Mouse (Mus musculus) neural tube, embryonic 14.5 days (tissue): ENCODE measurements at regions not wholly inside any gene's neighbourhood (a gene's known extent, or its start where the extent isn't known, plus 50 kb on each side); places are given as distances from the start of the nearest gene placed in this dataset.

Experiments
- ATAC-seq: fragments of 200-750 bp; cut with Nextera tagmentation; 2 replicates; pipeline ENCODE4 v1.8.0; 2017; ENCODE audit warnings: low read depth, mild to moderate bottlenecking, moderate TSS enrichment, moderate library complexity
- H3K27ac ChIP-seq: fragments of 300-500 bp; sonication (generic); 2 replicates; pipeline ENCODE4 v1.5.1; 2014; ENCODE audit warnings: low read depth, mild to moderate bottlenecking, control low read depth, low read length, moderate library complexity, mixed read lengths
- H3K27me3 ChIP-seq: fragments of 300-500 bp; sonication (generic); 2 replicates; pipeline ENCODE4 v1.6.1; 2014; ENCODE audit warnings: low read length; ENCODE audit not compliant: control insufficient read depth, insufficient read depth
- H3K36me3 ChIP-seq: fragments of 300-500 bp; sonication (generic); 2 replicates; pipeline ENCODE4 v1.6.1; 2014; ENCODE audit warnings: low read length, mixed read lengths; ENCODE audit not compliant: control insufficient read depth, insufficient read depth
- H3K4me1 ChIP-seq: fragments of 300-500 bp; sonication (generic); 2 replicates; pipeline ENCODE4 v1.6.1; 2014; ENCODE audit warnings: low read length; ENCODE audit not compliant: control insufficient read depth, insufficient read depth
- H3K4me2 ChIP-seq: fragments of 300-500 bp; sonication (generic); 2 replicates; pipeline ENCODE4 v1.6.1; 2014; ENCODE audit warnings: mild to moderate bottlenecking, low read depth, low read length, control low read depth
- H3K4me3 ChIP-seq: fragments of 300-500 bp; sonication (generic); 2 replicates; pipeline ENCODE4 v1.5.1; 2014; ENCODE audit warnings: low read depth, low read length, control low read depth, mixed read lengths
- H3K9ac ChIP-seq: fragments of 300-500 bp; sonication (generic); replicated peaks from 2 replicates; pipeline ENCODE4 v1.6.1; 2014; ENCODE audit warnings: low read depth, mild to moderate bottlenecking, control low read depth, low read length, mixed read lengths
- H3K9me3 ChIP-seq: fragments of 300-500 bp; sonication (generic); 2 replicates; pipeline ENCODE4 v1.6.1; 2016; ENCODE audit warnings: low read length; ENCODE audit not compliant: control insufficient read depth
- WGBS: fragments of 180-500 bp; shearing (Covaris S2); extraction: QIAGEN DNeasy Blood & Tissue Kit; methylation state at CpG from one replicate; pipeline ENCODE4 v1.1.7; 2014; 5-methylcytosine and 5-hydroxymethylcytosine counted together

- Histone ChIP-seq H3K9me3 (no peaks in the 10 kb centered on the region), H3K4me3 (no peak overlapping the region), H3K27ac (no peak overlapping the region), H3K36me3 (no peaks in the 10 kb centered on the region), H3K27me3 (no peaks in the 10 kb centered on the region), H3K4me2 (no peak overlapping the region), H3K4me1 (0 out of 2 replicates have a peak, but pooled peaks cover 2% of the 10 kb centered on the region), H3K9ac (no peak overlapping the region)
- no peak for ATAC-seq
- WGBS: 30% methylated on average over 5 of the region's 5 CpGs
Measured at GRCm38 (mm10) chr2:61455902-61456301, 122.5 kb upstream of the Tank start.

GRCm38 (mm10) chr2:61454729-61455128 lies 123.7 kb upstream of the Tank start:
- H3K9ac ChIP-seq: no peak overlapping the region; the same call in 1 of the 2 replicates
- 0 out of 2 replicates have a peak, but pooled peaks cover 2% of the 10 kb centered on the region for H3K4me1 ChIP-seq
- ATAC-seq: peak; percentile 77
- no peak overlapping the region for H3K27ac ChIP-seq
- WGBS: 24% methylated on average over 9 of the region's 9 CpGs
- H3K36me3 ChIP-seq: no peaks in the 10 kb centered on the region
- H3K4me3 ChIP-seq: no peak overlapping the region
- H3K4me2 ChIP-seq: no peak overlapping the region
- no peaks in the 10 kb centered on the region for H3K9me3 ChIP-seq
- no peaks in the 10 kb centered on the region for H3K27me3 ChIP-seq

GRCm38 (mm10) chr2:61454311-61454728 lies 124.1 kb upstream of the Tank start:
- H3K27ac ChIP-seq: peak overlapping the region; percentile 55; the same call in 1 of the 2 replicates
- no peaks in the 10 kb centered on the region for H3K9me3 ChIP-seq

GRCm38 (mm10) chr2:61453490-61454281 lies 124.7 kb upstream of the Tank start:
- ATAC-seq: peak; percentile 78
- Histone ChIP-seq H3K27ac (peak overlapping the region; percentile 55), H3K4me2 (peak overlapping the region; percentile 42), H3K4me3 (peak overlapping the region; percentile 27), H3K36me3 (no peaks in the 10 kb centered on the region), H3K9me3 (no peaks in the 10 kb centered on the region), H3K4me1 (0 out of 2 replicates have a peak, but pooled peaks cover 2% of the 10 kb centered on the region), H3K9ac (peak overlapping the region; percentile 37), H3K27me3 (no peaks in the 10 kb centered on the region)
- WGBS: 32% methylated on average over 14 of the region's 14 CpGs

More at GRCm38 (mm10) chr2:61454311-61454728, 124.1 kb upstream of the Tank start:
- under 1% methylated on average over 12 of the region's 12 CpGs for WGBS
- Histone ChIP-seq H3K4me3 (peak overlapping the region; percentile 27), H3K4me2 (peak overlapping the region; percentile 42), H3K4me1 (0 out of 2 replicates have a peak, but pooled peaks cover 2% of the 10 kb centered on the region), H3K27me3 (no peaks in the 10 kb centered on the region), H3K36me3 (no peaks in the 10 kb centered on the region), H3K9ac (peak overlapping the region; percentile 37)
- peak; percentile 90 for ATAC-seq

- H3K9me3 ChIP-seq: no peaks in the 10 kb centered on the region
- H3K36me3 ChIP-seq: no peaks in the 10 kb centered on the region
- 92% methylated on average over 1 of the region's 1 CpGs for WGBS
- no peak overlapping the region for H3K4me2 ChIP-seq
- ATAC-seq: no peak
- no peak overlapping the region for H3K9ac ChIP-seq
- no peaks in the 10 kb centered on the region for H3K27me3 ChIP-seq
- 0 out of 2 replicates have a peak, but pooled peaks cover 2% of the 10 kb centered on the region for H3K4me1 ChIP-seq
- no peak overlapping the region for H3K4me3 ChIP-seq
- H3K27ac ChIP-seq: no peak overlapping the region
Measured at GRCm38 (mm10) chr2:61452581-61452980, 125.8 kb upstream of the Tank start.

- Histone ChIP-seq H3K9me3 (no peaks in the 10 kb centered on the region), H3K27ac (no peak overlapping the region), H3K27me3 (no peaks in the 10 kb centered on the region), H3K4me2 (no peak overlapping the region), H3K4me1 (0 out of 2 replicates have a peak, but pooled peaks cover 2% of the 10 kb centered on the region), H3K4me3 (no peak overlapping the region), H3K36me3 (no peaks in the 10 kb centered on the region), H3K9ac (no peak overlapping the region)
- no peak for ATAC-seq
- 83% methylated on average over 3 of the region's 3 CpGs for WGBS
Measured at GRCm38 (mm10) chr2:61450731-61451130, 127.7 kb upstream of the Tank start.

GRCm38 (mm10) chr2:61436591-61436990 lies 141.8 kb upstream of the Tank start:
- 90% methylated on average over 3 of the region's 3 CpGs for WGBS
- Histone ChIP-seq H3K4me2 (no peak overlapping the region), H3K27me3 (no peaks in the 10 kb centered on the region), H3K9me3 (no peaks in the 10 kb centered on the region), H3K36me3 (no peaks in the 10 kb centered on the region), H3K27ac (no peak overlapping the region), H3K4me3 (no peak overlapping the region), H3K9ac (no peak overlapping the region), H3K4me1 (no peaks in the 10 kb centered on the region)
- ATAC-seq: no peak

GRCm38 (mm10) chr2:61407881-61408280 lies 170.5 kb upstream of the Tank start:
- ATAC-seq: no peak
- Histone ChIP-seq H3K4me3 (no peak overlapping the region), H3K36me3 (no peaks in the 10 kb centered on the region), H3K27ac (no peak overlapping the region), H3K9me3 (no peaks in the 10 kb centered on the region), H3K4me1 (no peaks in the 10 kb centered on the region), H3K27me3 (no peaks in the 10 kb centered on the region), H3K4me2 (no peak overlapping the region), H3K9ac (no peak overlapping the region)
- WGBS: 96% methylated on average over 7 of the region's 7 CpGs

- Histone ChIP-seq H3K27ac (no peak overlapping the region), H3K27me3 (no peaks in the 10 kb centered on the region), H3K9ac (no peak overlapping the region), H3K4me2 (no peak overlapping the region), H3K4me1 (0 out of 2 replicates have a peak, but pooled peaks cover 2% of the 10 kb centered on the region), H3K9me3 (no peaks in the 10 kb centered on the region), H3K4me3 (no peak overlapping the region), H3K36me3 (no peaks in the 10 kb centered on the region)
- no peak for ATAC-seq
- WGBS: 93% methylated on average over 8 of the region's 8 CpGs
Measured at GRCm38 (mm10) chr2:61406104-61406751, 172.2 kb upstream of the Tank start.
